Mouse (Mus musculus): ENCODE measurements around the gene Adap1.

DNA sequence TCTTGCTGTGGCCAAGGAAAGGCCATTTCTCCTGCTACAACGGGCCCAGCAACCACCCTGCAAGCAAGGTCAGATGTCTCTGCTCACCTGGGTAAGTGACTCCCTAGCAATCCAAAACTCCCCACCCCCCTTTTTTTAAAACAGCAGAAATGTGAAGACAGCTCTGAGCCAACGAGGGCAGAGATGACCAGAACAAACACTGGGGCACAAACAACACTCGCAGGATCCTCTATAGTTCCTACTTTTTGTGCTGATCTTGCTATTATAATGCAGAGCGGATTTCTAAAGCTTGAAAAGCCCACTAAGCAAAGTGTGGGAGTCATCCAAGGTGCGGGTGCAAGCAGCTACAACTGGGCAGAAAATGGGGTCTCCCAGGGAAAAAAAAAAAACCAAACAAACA, 45.7 kb upstream of the Adap1 start:
- TF ChIP-seq CTCF (IDR thresholded peaks at IDR 0.05; ENCODE audit: extremely low read depth, insufficient read depth, low read length) (no peak), POLR2A (IDR thresholded peaks at IDR 0.05; ENCODE audit: extremely low read depth, insufficient read depth, low read length) (no peak)
